Mouse (Mus musculus): ENCODE measurements around the gene Lap3.

DNA sequence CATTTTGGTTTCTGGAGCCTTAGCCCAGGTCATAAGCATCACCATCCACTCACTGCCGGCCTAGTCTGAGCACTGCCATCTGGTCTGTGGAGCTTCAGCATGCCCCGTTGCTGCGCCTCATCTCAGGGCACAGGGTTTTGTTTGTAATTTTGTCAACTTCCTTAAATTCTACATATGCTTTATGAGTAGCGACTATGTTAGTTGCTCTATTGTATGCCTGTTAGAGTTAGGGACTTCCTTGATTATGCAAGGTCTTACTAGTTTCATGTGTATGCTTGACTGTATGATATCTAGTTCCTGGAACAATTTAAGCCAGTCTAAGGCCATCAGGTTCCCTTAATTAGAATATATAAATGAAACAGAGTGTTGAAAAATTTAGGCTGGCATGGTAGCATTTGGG lies 33.2 kb downstream of the Lap3 start:
- TF ChIP-seq CTCF (conservative IDR thresholded peaks at IDR 0.05; ENCODE audit: low read length) (no peak), NANOG (IDR thresholded peaks at IDR 0.05; ENCODE audit: borderline replicate concordance, low read length) (no peak)

Data from E14TG2a.4 (cell line).